Mouse (Mus musculus): ENCODE measurements at regions not wholly inside any gene's neighbourhood (a gene's known extent, or its start where the extent isn't known, plus 50 kb on each side); places are given as distances from the start of the nearest gene placed in this dataset.

GRCm38 (mm10) chr13:25700965-25701364 lies 430.7 kb upstream of the Nrsn1 start:
- TF ChIP-seq HCFC1 (IDR thresholded peaks at IDR 0.05; ENCODE audit: borderline replicate concordance, insufficient read depth, low read length) = no peak
- TF ChIP-seq ZNF384 (IDR thresholded peaks at IDR 0.05; ENCODE audit: low read depth, low read length) = no peak
